Mouse (Mus musculus): ENCODE measurements around the gene Zfp941. TPM values are rescaled to one million over a fixed set of nuclear protein-coding genes. Genes with fewer than 3 reads are reported as not detected.
"Not testable (repeated sequence)": the region's sequence is repeated elsewhere in the genome, so short reads cannot be mapped to it uniquely, and the experiment has no call there.

Gene Zfp941
- polyA plus RNA-seq, 1 experiment, result 0.45 TPM

GRCm38 (mm10) chr7:140787406-140788052 is 34.4 kb downstream of the Zfp941 start, which contains the start of gene Syce1:
Gene Syce1, minus strand, starts transcription at chr7:140787852.
- no peak for DNase-seq (ENCODE audit: low spot score)

- DNase-seq (ENCODE audit: low spot score), result no peak
These were observed 41.4 kb downstream of the Zfp941 start for GRCm38 (mm10) chr7:140780548-140780947.

GRCm38 (mm10) chr7:140765888-140766739 is 55.9 kb downstream of the Zfp941 start:
- no peak for DNase-seq (ENCODE audit: low spot score)

- not testable (repeated sequence) for DNase-seq (ENCODE audit: low spot score)
These were observed 56.6 kb downstream of the Zfp941 start for GRCm38 (mm10) chr7:140765391-140765790.

GRCm38 (mm10) chr7:140763447-140764020 is 58.4 kb downstream of the Zfp941 start, which contains the start of gene Cyp2e1:
Gene Cyp2e1, plus strand, starts transcription at chr7:140763739.
- DNase-seq (ENCODE audit: low spot score), result no peak

- no peak for DNase-seq (ENCODE audit: low spot score)
These were observed 61.3 kb downstream of the Zfp941 start for GRCm38 (mm10) chr7:140760647-140761046.

Other genes with a start within 250 kb of the Zfp941 start
- gene Olfr46, start 220.9 kb downstream of the Zfp941 start, polyA plus RNA-seq (2012; rRNA removed), result not detected in 2 replicates
- not detected in 2 replicates for gene Olfr61, start 193.2 kb downstream of the Zfp941 start, polyA plus RNA-seq (2012; rRNA removed)
- gene Olfr53, start 175.7 kb downstream of the Zfp941 start, polyA plus RNA-seq (2012; rRNA removed), result not detected in 2 replicates
- gene Olfr539, start 162.2 kb downstream of the Zfp941 start, polyA plus RNA-seq (2012; rRNA removed), result under 0.01 TPM in 1 of 2 replicates, not detected in the other
- gene Olfr45, start 140.2 kb downstream of the Zfp941 start, polyA plus RNA-seq (2012; rRNA removed), result not detected in 2 replicates
- gene Olfr541, start 124.9 kb downstream of the Zfp941 start, polyA plus RNA-seq (2012; rRNA removed), result not detected in 2 replicates
- gene Cyp2e1, start 58.4 kb downstream of the Zfp941 start, polyA plus RNA-seq (2012; rRNA removed), result 45.5 and 70.4 TPM in 2 replicates
- gene Syce1, start 34.3 kb downstream of the Zfp941 start, polyA plus RNA-seq (2012; rRNA removed), result 0.10 and 0.18 TPM in 2 replicates
- gene Urah, start 12.8 kb upstream of the Zfp941 start, polyA plus RNA-seq (2012; rRNA removed), result 43.7 and 48.7 TPM in 2 replicates
- gene Scgb1c1, start 23.4 kb upstream of the Zfp941 start, polyA plus RNA-seq (2012; rRNA removed), result not detected in 2 replicates
- 0.06 TPM in 1 of 2 replicates, not detected in the other for gene Odf3, start 25.6 kb upstream of the Zfp941 start, polyA plus RNA-seq (2012; rRNA removed)
- not detected in 2 replicates for gene Gm45785, start 34.2 kb upstream of the Zfp941 start, polyA plus RNA-seq (2012; rRNA removed)
- 74.7 and 77.1 TPM in 2 replicates for gene Ric8a, start 34.8 kb upstream of the Zfp941 start, polyA plus RNA-seq (2012; rRNA removed)
- 35.9 and 46.2 TPM in 2 replicates for gene Bet1l, start 35.4 kb upstream of the Zfp941 start, polyA plus RNA-seq (2012; rRNA removed)
- 77.9 and 79.2 TPM in 2 replicates for gene Psmd13, start 59.8 kb upstream of the Zfp941 start, polyA plus RNA-seq (2012; rRNA removed)
- 32.4 and 38.5 TPM in 2 replicates for gene Sirt3, start 60.1 kb upstream of the Zfp941 start, polyA plus RNA-seq (2012; rRNA removed)
- 3.9 and 4.4 TPM in 2 replicates for gene Cox8b, start 78.3 kb upstream of the Zfp941 start, polyA plus RNA-seq (2012; rRNA removed)
- not detected in 2 replicates for gene Nlrp6, start 98.7 kb upstream of the Zfp941 start, polyA plus RNA-seq (2012; rRNA removed)
- 41.5 and 49.5 TPM in 2 replicates for gene Pgghg, start 119.2 kb upstream of the Zfp941 start, polyA plus RNA-seq (2012; rRNA removed)
- gene Ifitm5, start 128.1 kb upstream of the Zfp941 start, polyA plus RNA-seq (2012; rRNA removed), result 1.3 and 1.7 TPM in 2 replicates
- gene Gm45717, start 133.8 kb upstream of the Zfp941 start, polyA plus RNA-seq (2012; rRNA removed), result not detected in 2 replicates
- 860 and 924 TPM in 2 replicates for gene Ifitm2, start 133.8 kb upstream of the Zfp941 start, polyA plus RNA-seq (2012; rRNA removed)
- gene Ifitm1, start 145.0 kb upstream of the Zfp941 start, polyA plus RNA-seq (2012; rRNA removed), result 240 and 346 TPM in 2 replicates
- 596 and 696 TPM in 2 replicates for gene Ifitm3, start 188.6 kb upstream of the Zfp941 start, polyA plus RNA-seq (2012; rRNA removed)
- 7.5 and 8.8 TPM in 2 replicates for gene Ifitm6, start 195.7 kb upstream of the Zfp941 start, polyA plus RNA-seq (2012; rRNA removed)
- not detected in 2 replicates for gene Gm17387, start 207.0 kb upstream of the Zfp941 start, polyA plus RNA-seq (2012; rRNA removed)
- 0.45 and 0.55 TPM in 2 replicates for gene B4galnt4, start 238.9 kb upstream of the Zfp941 start, polyA plus RNA-seq (2012; rRNA removed)